Mouse (Mus musculus) erythroblast, adult 5-6 weeks (primary cell): ENCODE data around the gene Pms2. TPM values are rescaled to one million over a fixed set of nuclear protein-coding genes. Genes with fewer than 3 reads are reported as not detected.

Source experiments
- ATAC-seq: replicated peaks from 2 replicates; pipeline ENCODE4 v1.8.0; 2016; ENCODE audit warnings: moderate number of reproducible peaks, mild to moderate bottlenecking, moderate TSS enrichment, inconsistent platforms; ENCODE audit not compliant: poor library complexity, low FRiP score, severe bottlenecking
- total RNA-seq, 2 experiments: library from RNA; stranded (forward) in 1 of 2; stranded (reverse) in 1 of 2; fragments of 150-400 nt in 1 of 2; fragments of 200-764, 138-1000 nt in 1 of 2; gene quantifications; 2 replicates each; pipeline versions ENCODE4 v1.2.3 to v1.2.4; 2015 to 2017; ENCODE audit warnings: low replicate concordance in 2 of 2

The Pms2 gene
- total RNA-seq, 2 experiments from 2014 or later = 2.5 to 17.8 TPM

DNA sequence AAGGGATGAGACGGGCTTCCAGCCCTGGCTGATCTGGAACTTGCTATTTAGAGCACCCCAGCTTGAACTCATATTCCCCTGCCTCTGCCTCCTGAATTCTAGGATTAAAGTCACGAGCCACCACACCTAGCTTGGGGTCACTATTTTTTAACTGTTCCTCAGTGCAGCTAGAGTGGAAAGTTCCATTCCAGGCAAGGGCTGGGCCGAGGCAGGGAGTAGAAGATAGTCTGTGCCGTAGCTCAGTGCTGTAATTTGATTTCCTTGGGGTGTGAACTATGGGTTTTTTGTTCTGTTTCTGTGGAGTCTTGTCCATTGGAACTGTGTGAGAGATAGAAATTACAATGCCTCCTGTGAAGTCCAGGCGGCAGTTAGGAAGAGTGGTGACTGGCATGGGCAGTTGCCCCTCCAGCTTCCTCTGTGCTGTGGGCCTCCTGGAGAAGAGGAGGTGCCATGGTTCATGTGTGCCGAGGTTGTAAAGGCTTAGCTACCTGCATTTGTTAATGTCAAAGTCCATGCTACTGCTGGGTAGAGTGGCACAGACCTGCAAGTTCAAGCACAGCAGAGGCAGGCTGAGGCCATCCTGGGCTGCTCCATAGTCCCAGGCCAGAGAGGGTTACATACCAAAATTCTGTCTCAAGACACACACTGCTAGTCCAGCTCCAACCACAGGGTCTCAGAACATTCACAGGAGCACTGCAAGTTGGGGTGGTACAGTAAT lies 22.3 kb downstream of the Pms2 start:
- no peak for ATAC-seq

DNA sequence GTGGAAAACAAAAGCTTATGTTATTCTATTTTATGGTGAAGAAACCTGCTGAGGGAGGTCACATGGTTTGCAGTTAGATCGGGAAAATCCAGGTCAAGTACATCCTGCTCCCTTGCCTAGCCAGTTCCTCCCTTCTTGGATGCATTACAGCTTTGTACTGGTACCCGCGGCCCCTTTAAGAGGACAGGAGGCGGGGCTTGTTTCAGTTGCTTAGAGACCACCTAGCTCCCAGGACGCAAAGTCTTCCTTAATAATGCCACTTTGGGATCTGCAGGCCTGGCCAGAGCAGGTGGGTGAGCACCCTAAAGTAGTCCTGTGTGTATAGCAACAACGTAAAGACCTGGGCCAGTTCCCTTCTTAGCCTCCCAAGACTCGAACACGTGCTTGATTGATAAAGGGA lies 23.1 kb downstream of the Pms2 start, which contains the start of gene Rsph10b:
TSS of gene Rsph10b (plus strand) at position 205 of the 400 bp plus-strand sequence.
- ATAC-seq = no peak

DNA sequence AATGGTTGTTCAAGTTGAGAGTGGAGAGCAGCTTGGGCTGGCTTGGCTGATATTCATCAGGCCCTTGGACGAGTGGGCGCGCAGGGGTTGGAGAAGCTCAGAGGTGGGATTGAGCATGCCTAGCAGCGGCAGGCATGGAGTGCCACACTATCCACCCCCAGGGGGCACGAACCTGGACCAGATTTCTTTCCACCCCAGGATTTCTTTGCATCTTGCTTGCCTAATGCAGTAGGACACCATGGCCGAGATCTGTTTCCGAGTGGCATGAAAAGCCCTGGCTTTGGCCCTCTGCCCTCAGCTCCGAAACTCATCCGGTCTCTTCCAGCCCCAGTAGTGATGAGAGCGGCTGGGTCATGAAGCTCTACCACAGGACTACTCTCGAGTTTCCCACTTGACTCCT lies 23.6 kb downstream of the Pms2 start:
- ATAC-seq = no peak

DNA sequence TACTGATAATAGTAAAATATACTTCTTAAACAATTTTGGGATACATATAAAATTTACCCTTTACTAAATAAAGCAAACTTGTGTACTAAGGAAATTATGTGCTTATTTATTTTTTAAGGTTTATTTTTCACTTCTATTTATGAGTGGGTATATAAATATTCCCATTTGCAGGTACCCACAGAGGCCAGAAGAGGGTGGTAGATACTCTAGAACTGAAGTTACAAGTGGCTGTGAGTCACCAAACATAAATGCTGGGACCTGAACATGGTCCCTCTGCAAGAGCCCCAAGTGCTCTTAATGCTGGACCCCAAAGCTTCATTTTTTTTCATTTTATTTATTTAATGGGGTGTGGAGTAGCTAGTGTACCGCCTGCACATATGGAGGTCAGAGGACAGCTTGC lies 24.1 kb downstream of the Pms2 start:
- no peak for ATAC-seq

DNA sequence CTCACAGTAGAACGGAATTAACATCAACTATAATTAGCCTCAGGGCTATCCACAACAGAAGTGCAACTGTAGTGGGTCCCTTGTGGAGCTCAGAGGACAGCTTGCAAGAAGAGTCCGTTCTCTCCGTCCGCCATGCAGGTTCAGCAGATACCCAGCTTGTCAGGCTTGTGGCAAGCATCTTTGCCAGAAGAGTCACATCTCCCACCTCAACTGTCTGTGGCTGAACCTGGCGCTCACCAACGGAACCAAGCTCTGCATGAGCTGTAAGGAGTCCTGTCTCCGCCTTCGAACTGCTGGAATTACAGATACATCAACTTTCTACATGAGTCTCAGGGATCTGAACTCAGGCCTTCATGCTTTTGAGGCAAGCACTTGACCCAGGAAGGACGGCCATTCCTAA lies 26.4 kb downstream of the Pms2 start:
- ATAC-seq = no peak

DNA sequence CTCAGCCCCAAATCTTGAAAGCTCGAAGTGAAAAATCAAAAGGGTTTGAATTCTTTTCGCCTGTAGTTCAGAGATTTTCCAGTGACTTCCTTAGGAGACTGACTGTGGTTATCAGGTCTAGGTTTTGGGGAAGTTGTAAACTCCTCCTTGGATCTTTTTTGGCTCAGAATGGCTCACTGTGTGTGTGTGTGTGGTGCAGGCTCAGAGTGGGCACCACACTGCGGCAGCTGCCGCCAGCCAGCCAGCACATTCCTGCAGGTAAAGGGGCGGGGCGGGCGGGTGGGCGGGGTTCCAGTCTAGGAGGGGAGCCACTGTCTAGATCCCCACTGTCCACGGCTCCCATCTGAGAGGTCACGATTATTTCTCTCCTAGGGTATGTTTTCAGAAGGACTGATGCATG lies 31.8 kb downstream of the Pms2 start:
- ATAC-seq = no peak

DNA sequence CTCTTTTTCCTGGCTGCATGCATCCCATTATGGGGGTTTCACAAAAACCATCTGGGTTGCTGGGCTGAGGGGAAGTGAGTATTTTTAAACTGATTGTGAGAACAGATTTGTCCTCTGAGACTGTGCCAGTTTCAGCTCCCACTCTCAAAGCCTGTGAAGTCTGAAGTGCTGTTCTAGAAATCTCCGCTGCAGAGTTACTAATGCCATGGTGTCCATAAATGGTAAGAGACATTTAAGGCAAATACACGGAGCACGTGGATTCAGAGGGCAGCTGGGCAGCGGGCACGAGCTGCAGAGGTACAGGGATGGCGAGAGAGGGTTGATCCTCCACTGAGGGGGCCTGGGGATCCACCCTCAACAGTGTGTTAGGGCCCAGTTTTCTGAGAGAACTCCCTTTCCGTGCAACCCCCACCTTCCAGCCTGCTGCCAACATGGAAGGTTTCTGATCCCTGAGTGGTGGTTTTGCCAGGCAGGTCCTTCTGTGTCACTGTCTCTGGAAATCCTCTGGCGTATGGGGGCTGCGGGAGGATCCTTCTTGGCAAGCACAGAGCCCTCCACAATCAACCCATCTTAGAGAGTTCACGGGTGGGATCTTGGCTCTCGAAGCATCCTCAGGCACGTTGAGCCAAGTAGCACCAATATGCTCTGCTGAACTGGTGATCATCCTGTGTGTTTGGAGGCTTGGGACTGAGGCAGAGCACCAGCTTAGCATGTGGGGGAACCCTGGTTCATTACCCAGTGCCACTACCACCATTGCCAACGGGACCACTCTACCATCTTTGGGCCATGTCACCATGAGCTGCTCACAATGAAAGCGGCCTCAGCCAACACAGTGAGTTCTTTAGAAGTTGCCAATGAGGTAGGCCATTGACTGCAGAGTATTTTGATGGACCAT lies 33.7 kb downstream of the Pms2 start:
- no peak for ATAC-seq

DNA sequence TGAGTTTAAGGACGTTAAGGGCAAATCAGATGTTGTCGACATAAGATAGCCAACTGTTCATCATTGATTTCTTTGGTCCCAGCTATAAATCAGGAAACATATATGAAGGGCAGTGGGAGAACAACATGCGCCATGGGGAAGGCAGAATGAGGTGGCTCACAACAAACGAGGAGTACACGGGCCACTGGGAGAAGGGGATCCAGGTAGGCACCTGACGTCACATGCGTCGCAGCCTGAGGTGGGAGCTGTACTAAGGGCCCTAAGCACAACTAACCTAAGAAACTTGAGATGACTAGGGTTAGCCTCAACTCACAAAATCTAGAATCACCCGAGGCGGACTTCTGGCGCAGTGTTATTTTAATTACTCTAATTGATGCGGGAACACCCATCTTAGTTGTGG lies 38.6 kb downstream of the Pms2 start:
- no peak for ATAC-seq

DNA sequence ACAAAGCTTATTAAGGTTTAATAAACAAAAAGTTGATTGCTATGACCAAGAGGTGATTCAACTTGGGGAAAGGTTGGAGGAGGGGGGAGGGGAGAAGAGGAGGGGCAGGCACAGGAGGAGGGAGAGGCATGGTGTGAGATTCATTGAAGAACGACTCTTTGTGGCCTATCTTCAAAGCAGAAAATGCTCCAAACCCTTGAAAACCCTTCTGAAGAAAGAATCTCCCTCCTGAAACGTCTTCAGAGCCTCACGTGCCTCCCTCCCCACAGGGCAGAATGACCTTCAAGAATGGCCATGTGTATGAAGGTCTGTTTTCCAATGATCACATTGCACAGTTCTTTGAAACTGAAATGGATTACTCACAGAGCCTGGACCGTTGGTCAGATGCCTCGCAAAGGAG lies 40.3 kb downstream of the Pms2 start:
- no peak for ATAC-seq

DNA sequence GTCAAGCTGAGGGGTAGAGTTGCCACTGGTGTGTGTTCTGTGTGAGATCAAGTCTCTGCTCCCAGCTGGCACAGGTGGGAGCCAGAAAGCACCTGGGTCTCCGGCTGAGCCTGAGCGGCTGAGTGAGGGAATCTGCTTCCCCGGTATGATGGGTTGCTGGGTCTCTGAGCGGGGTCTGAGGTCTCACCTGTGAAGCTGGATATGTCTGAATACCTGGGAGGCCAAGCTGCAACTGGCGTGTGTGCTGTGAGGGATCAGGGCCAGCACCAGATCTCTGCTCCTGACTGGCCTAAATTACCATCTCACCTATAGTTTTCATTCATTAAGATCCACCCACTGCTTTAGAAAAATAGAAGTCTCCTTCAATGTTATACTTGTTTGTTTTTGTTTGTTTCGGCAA lies 47.3 kb downstream of the Pms2 start:
- no peak for ATAC-seq

DNA sequence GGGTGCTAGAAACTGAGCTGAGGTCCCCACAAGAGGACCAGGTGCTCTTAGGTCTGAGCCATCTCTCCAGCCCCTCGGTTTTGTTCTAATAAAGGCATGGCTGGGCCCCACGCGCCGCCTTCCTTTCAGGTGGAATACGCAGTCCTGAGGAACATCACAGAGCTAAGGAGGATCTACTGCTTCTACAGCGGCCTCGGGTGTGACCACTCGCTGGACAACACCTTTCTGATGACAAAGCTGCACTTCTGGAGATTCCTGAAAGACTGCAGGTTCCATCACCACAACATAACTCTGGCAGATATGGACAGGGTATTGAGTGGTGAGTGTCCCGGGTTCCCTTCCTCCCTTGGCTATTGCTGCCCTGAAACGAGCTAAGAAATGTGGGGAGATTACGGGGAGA lies 49.8 kb downstream of the Pms2 start:
- ATAC-seq = no peak

DNA sequence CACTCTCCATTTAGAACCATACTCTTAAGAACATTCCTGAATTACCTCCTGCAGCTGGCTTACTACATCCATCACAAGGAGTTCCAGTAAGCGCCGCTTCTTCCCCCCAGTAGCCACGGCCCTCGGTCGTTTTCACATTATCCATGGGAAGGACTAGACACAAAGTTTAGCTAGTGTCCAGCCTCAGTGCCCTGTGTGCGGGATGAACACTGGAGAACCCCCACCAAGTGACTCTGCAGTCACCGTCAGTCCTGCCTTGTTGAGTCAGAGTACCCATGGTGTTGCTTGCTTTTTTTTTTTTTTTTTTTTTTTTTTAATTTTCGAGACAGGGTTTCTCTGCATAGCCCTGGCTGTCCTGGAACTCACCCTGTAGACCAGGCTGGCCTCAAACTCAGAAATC lies 51.4 kb downstream of the Pms2 start:
- ATAC-seq = no peak

DNA sequence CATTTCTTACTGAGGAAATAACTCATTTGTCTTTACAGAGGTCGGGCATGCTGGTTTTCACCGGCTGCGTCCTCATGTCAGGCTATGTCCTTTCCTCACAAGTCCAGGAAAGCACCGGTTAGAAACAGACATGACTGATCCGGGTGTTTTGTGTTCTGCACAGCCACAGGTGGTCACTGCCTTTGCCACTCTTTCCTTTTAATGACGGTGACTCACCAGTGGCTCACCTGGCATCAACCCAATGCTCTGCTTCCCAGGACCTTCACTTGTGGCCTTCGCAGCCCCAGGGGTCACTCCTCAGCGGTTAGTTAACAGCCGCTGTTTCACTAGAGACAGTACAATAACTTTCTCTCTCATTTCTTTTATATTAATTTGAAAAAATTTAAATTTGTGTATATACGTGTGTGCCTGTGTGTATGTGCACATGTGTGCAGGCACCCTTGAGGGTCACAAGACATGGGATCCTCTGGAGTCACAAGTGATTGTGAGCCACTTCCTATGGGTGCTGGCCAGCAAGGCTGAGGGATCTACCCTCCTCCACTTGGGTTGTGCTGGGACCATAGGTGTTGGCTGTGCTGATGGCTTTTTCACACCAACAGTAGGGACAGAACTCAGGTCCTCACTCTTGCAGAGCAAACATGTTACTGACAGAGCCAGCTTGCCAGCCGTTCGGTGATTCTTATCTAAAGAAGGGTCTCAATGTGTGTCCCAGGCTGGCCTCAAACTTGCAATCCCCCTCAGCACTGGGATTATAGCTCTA lies 56.0 kb downstream of the Pms2 start:
- ATAC-seq = no peak

DNA sequence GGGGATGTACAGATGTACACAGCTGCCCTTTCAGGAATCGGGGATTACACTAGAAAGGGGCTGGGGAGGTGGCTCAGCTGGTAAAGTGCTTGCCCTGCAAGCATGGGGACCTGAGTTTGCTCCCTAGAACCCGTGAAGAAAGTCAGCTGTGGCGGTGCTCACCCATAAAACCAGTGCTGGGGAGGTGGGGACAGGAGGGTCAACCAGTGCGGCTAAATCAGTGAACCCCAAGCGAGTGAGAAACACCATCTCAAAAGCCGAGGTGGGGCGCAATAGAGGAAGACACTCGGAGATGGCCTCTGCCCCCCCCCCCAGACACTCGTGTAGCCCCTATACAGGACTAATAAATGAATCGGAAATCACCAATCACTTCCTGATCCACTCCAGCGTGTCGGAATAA lies 56.9 kb downstream of the Pms2 start:
- no peak for ATAC-seq

DNA sequence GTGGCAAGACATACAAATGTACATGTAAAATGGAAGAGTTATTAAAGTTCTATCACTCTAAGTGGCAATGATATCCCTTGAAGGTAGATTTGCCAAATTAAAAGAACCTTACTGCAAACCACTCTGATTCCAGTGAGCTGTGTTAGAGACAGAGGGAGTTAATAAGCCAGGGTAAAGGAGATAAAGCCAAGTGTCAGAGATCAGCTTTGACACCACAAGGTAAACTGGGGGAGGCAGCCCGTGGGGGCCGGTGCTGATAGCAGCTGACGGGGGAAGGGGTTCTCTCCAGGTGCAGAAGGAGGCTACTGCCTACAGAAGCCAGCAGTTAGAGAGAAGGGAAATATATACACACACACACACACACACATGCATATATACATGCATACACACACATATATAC lies 62.9 kb downstream of the Pms2 start:
- no peak for ATAC-seq

DNA sequence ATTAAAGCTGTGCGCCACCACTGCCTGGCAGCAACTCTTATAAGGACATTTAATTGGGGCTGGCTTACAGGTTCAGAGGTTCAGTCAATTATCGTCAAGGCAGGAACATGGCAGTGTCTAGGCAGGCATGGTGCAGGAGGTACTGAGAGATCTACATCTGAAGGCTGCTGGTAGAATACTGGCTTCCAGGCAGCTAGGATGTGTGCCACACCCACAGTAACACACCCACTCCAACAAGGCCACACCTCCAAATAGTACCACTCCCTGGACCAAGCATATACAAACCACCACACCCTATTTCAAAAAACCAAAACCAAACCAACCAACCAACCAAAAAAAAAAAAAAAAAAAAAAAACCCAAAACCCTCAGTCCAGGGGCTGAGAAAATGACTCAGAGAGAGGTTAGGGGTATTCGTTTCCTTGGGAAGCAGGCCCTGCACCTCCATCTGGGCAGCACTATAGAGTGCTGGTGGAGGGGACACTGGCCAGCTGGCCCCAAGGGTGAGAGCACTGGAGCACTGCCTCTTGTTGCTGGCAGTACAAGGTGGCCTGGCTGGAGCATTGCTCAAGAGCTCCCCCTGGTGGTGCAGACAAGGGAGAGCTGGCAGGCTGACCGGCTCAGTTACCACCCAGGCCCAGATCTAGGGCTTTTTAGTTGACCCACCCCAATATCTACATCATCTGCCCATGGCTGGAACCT lies 65.3 kb downstream of the Pms2 start:
- peak; percentile 73 for ATAC-seq

DNA sequence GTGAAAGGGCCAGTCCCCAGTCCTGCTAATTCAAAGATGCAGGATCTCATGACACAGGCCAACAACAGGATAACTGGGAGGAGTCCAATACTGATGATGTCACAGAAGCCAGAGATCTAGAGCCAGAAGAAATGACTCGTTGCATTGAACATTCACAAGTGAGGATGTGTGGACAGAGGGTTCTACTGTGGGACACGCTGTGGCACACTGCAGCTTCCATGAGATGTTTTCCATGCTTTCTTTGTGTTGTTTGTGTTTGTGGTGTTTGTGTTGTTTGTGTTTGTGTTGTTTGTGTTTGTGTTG lies 65.8 kb downstream of the Pms2 start:
- peak; percentile 60 for ATAC-seq

DNA sequence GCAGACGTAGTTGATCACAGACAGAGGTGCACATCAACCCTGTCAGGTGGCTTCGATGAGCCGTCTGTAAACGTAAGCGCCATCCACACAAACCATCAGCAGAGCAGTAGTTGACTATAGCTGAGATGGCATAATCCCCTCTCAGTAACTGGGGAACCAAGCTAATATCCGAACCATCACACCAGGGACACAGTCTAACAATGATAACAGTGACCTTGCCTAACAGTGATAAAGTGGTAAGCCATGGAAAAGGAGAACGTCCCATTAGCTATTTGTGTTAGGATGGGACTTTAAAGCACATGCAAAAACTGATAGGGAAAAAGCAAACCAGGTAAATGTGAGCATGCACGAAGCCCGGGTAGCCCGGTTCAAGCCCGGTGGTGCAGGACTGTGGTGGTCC lies 66.5 kb downstream of the Pms2 start:
- ATAC-seq = 0 out of 2 replicates have a peak, but pooled peaks have one; percentile 7

DNA sequence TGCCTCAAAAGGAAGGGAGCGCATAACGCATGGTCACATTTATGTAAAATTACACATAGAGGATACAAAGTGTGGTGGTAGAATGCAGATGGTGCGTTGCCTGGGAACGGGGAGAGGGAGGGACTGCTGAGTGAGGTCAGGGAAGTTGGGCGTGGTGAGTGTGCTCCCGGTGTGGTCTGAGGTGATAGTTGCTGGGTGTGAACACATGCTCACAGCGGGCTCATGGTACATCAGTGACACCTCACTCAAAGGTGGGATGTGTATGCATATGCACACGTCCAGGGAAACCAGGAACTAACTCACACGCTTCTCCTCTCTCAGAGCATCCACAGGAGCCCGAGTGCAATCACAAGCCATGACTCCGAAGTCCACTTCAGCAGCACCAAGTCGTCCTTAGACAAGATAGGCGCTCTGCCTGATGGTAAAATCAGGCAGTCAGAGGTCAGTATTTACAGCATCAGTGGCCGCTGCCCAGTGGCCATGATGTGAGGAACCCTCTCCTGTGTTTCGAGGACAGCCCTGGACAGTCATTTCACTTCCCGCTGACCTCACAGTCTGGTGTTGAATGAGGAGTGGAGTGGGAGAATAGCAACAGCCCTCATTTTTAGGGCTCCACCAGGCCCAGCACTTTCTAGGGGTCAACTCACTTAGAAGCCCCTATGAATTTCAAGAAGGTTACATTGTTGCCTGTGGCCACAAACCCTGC lies 67.1 kb downstream of the Pms2 start:
- ATAC-seq = peak; percentile 89

DNA sequence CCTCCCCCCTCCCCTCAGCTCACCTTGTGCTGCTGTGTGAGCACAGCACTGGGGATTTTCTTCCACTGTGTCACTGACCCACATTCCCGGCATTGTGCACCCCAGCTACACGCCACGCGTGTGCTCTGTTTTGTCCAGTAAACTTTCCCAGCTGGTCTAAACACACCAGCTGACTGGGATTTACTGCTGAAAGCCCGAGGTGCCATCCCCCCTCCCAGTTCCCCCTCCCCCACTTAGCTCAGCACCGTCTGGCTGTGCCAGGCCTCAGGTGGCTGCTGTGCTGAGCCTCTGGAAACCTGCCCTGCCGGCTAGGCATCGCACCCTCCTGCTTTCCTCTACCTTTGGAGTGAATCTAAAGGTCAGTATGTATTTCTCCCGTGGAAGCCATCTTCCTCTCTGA lies 71.1 kb downstream of the Pms2 start:
- ATAC-seq = no peak
